ENCODE assay signal across 8 mouse cellular contexts in the genomic region with DNA sequence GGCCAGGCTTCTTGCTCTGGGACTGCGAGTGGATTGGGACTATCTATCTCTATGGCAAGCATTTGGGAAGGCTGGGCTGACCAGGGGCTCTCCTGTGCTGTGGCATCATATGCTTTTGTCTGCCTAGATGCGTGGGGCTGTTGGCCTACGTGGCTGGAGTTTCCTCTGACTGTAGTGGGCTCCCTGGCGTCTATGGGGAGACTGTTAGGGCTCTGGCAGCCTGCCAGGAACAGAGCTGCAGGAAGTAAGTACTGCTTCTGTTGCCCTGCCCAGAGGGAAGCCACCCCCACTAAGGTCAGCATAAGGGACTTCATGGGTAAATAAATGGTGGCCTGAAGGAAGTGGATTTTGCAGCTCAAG. TPM values are rescaled to one million over a fixed set of nuclear protein-coding genes. Genes with fewer than 3 reads are reported as not detected.
A peak's percentile ranks its signal among the peaks of the same experiment; 100 is the strongest.
DNase-seq lines count a peak whose midpoint lies in the region; ATAC-seq lines count a peak whose summit lies in the region.

No protein-coding gene starts in this region.

- no peak overlapping the region for H3K27ac ChIP-seq in neural tube, embryonic 11.5 days (ENCODE audit: low read depth, low read length)
- peak overlapping the region; percentile 70; the same call in 1 of the 2 replicates for H3K27ac ChIP-seq in forebrain, embryonic 14.5 days (ENCODE audit: low read depth, low read length)
- H3K27ac ChIP-seq in hindbrain, embryonic 11.5 days (ENCODE audit: low read depth, low read length): 0 out of 2 replicates have a peak overlapping the region, but pooled peaks have one; percentile 9
- H3K27ac ChIP-seq in limb, embryonic 13.5 days: peak overlapping the region; percentile 44; the same call in 1 of the 2 replicates
- H3K27ac ChIP-seq in midbrain, embryonic 15.5 days: peak overlapping the region; percentile 99; the same call in 1 of the 2 replicates

- no peak for ATAC-seq in neural tube, embryonic 11.5 days (ENCODE audit: insufficient read depth, low FRiP score, low TSS enrichment)
- no peak for ATAC-seq in forebrain, embryonic 14.5 days
- ATAC-seq in hindbrain, embryonic 11.5 days (ENCODE audit: low FRiP score): no peak
- no peak for ATAC-seq in limb, embryonic 13.5 days (ENCODE audit: low FRiP score, low read depth)
- ATAC-seq in midbrain, embryonic 15.5 days (replicated peaks): no peak

- H3K36me3 ChIP-seq in neural tube, embryonic 11.5 days (ENCODE audit: control insufficient read depth, insufficient read depth, low read length): peaks cover 36% of the 10 kb centered on the region
- peaks cover 58% of the 10 kb centered on the region for H3K36me3 ChIP-seq in forebrain, embryonic 14.5 days (ENCODE audit: control insufficient read depth, insufficient read depth, low read length)
- peaks cover 29% of the 10 kb centered on the region for H3K36me3 ChIP-seq in hindbrain, embryonic 11.5 days (ENCODE audit: control insufficient read depth, insufficient read depth, low read length)
- peaks cover 66% of the 10 kb centered on the region for H3K36me3 ChIP-seq in limb, embryonic 13.5 days
- peaks cover 37% of the 10 kb centered on the region for H3K36me3 ChIP-seq in midbrain, embryonic 15.5 days (replicated peaks)

- no peaks in the 10 kb centered on the region for H3K9me3 ChIP-seq in neural tube, embryonic 11.5 days (ENCODE audit: control insufficient read depth, low read length)
- no peaks in the 10 kb centered on the region for H3K9me3 ChIP-seq in forebrain, embryonic 14.5 days (replicated peaks; ENCODE audit: control insufficient read depth, low read length)
- H3K9me3 ChIP-seq in hindbrain, embryonic 11.5 days (ENCODE audit: control insufficient read depth, low read length): no peaks in the 10 kb centered on the region
- no peaks in the 10 kb centered on the region for H3K9me3 ChIP-seq in limb, embryonic 13.5 days
- H3K9me3 ChIP-seq in midbrain, embryonic 15.5 days: no peaks in the 10 kb centered on the region

- H3K4me3 ChIP-seq in neural tube, embryonic 11.5 days (ENCODE audit: low read depth, low read length): peak overlapping the region; percentile 99
- H3K4me3 ChIP-seq in forebrain, embryonic 14.5 days (ENCODE audit: low read depth, low read length): peak overlapping the region; percentile 97
- peak overlapping the region; percentile 100 for H3K4me3 ChIP-seq in hindbrain, embryonic 11.5 days (ENCODE audit: low read depth, low read length)
- H3K4me3 ChIP-seq in limb, embryonic 13.5 days: peak overlapping the region; percentile 99
- peak overlapping the region; percentile 91 for H3K4me3 ChIP-seq in midbrain, embryonic 15.5 days

- no peak for DNase-seq in neural tube, embryonic 11.5 days (ENCODE audit: low spot score)
- DNase-seq in neural tube, embryonic 10.5 days (ENCODE audit: extremely low spot score, low spot score): no peak
- DNase-seq in adrenal gland, adult 8-10 months: peak; percentile 66
- peak; percentile 68 for DNase-seq in forebrain, embryonic 14.5 days (ENCODE audit: low spot score)
- DNase-seq in hindbrain, embryonic 11.5 days (ENCODE audit: low spot score): peak; percentile 37
- no peak for DNase-seq in c-Kit-positive CD71-positive TER-119-positive erythroid progenitor cells, embryonic 14.5 days (ENCODE audit: low spot score)

- H3K9ac ChIP-seq in neural tube, embryonic 11.5 days (ENCODE audit: low read length): peak overlapping the region; percentile 26; the same call in 1 of the 2 replicates
- peak overlapping the region; percentile 94 for H3K9ac ChIP-seq in forebrain, embryonic 14.5 days (ENCODE audit: low read length)
- peak overlapping the region; percentile 96; the same call in 1 of the 2 replicates for H3K9ac ChIP-seq in hindbrain, embryonic 11.5 days (ENCODE audit: low read depth, low read length)
- peak overlapping the region; percentile 97 for H3K9ac ChIP-seq in limb, embryonic 13.5 days
- peak overlapping the region; percentile 31; the same call in 1 of the 2 replicates for H3K9ac ChIP-seq in midbrain, embryonic 15.5 days

- no peaks in the 10 kb centered on the region for H3K27me3 ChIP-seq in neural tube, embryonic 11.5 days (ENCODE audit: control insufficient read depth, insufficient read depth, low read length)
- no peaks in the 10 kb centered on the region for H3K27me3 ChIP-seq in forebrain, embryonic 14.5 days (replicated peaks; ENCODE audit: control insufficient read depth, insufficient read depth, low read length)
- no peaks in the 10 kb centered on the region for H3K27me3 ChIP-seq in hindbrain, embryonic 11.5 days (ENCODE audit: control insufficient read depth, insufficient read depth, low read length)
- H3K27me3 ChIP-seq in limb, embryonic 13.5 days: no peaks in the 10 kb centered on the region
- H3K27me3 ChIP-seq in midbrain, embryonic 15.5 days (replicated peaks): no peaks in the 10 kb centered on the region

- H3K4me2 ChIP-seq in neural tube, embryonic 11.5 days (ENCODE audit: low read depth): peak overlapping the region; percentile 94
- H3K4me2 ChIP-seq in forebrain, embryonic 14.5 days (ENCODE audit: low read length): peak overlapping the region; percentile 82
- H3K4me2 ChIP-seq in hindbrain, embryonic 11.5 days (replicated peaks; ENCODE audit: low read depth, low read length): peak overlapping the region; percentile 99
- H3K4me2 ChIP-seq in limb, embryonic 13.5 days (replicated peaks): peak overlapping the region; percentile 100
- H3K4me2 ChIP-seq in midbrain, embryonic 15.5 days: peak overlapping the region; percentile 83

- H3K4me1 ChIP-seq in neural tube, embryonic 11.5 days (ENCODE audit: control insufficient read depth, insufficient read depth, low read length): peaks cover 37% of the 10 kb centered on the region
- peaks cover 38% of the 10 kb centered on the region for H3K4me1 ChIP-seq in forebrain, embryonic 14.5 days (ENCODE audit: control insufficient read depth, insufficient read depth, low read length)
- H3K4me1 ChIP-seq in hindbrain, embryonic 11.5 days (replicated peaks; ENCODE audit: control insufficient read depth, insufficient read depth, low read length): peaks cover 28% of the 10 kb centered on the region
- H3K4me1 ChIP-seq in limb, embryonic 13.5 days: peaks cover 65% of the 10 kb centered on the region
- H3K4me1 ChIP-seq in midbrain, embryonic 15.5 days: peaks cover 54% of the 10 kb centered on the region

- 54% methylated on average over 4 of the region's 4 CpGs for WGBS in neural tube, embryonic 11.5 days
- 12% methylated on average over 4 of the region's 4 CpGs for WGBS in forebrain, embryonic 14.5 days
- WGBS in hindbrain, embryonic 11.5 days: 47% methylated on average over 4 of the region's 4 CpGs
- 23% methylated on average over 4 of the region's 4 CpGs for WGBS in limb, embryonic 13.5 days
- 29% methylated on average over 4 of the region's 4 CpGs for WGBS in midbrain, embryonic 15.5 days

RNA-seq across cellular contexts. Expression of a gene that starts 3.2 kb away (rescaled TPM):
- polyA plus RNA-seq in neural tube, embryonic 11.5 days (2014; fragmentation: Nextera tagmentation; extraction: Ambion mirVana): 215 and 216 TPM in 2 replicates
- 100 to 1,000 TPM; 249 to 275 (median 255) TPM for total RNA-seq in adrenal gland, adult 8-10 months (2022)
- 98.2 and 109 TPM in 2 replicates for polyA plus RNA-seq in forebrain, embryonic 14.5 days (2014; fragmentation: Nextera tagmentation; extraction: Ambion mirVana)
- 141 and 152 TPM in 2 replicates for polyA plus RNA-seq in hindbrain, embryonic 11.5 days (2014; fragmentation: Nextera tagmentation; extraction: Ambion mirVana)
- 347 and 366 TPM in 2 replicates for polyA plus RNA-seq in limb, embryonic 13.5 days (2015; fragmentation: Nextera tagmentation; extraction: Ambion mirVana)
- 72.7 and 79.4 TPM in 2 replicates for polyA plus RNA-seq in midbrain, embryonic 15.5 days (2015; fragmentation: Nextera tagmentation; extraction: Ambion mirVana)

RNA-seq across cellular contexts. Expression of a gene that starts 16.8 kb away (rescaled TPM):
- 12.5 and 13.7 TPM in 2 replicates for polyA plus RNA-seq in neural tube, embryonic 11.5 days (2014; fragmentation: Nextera tagmentation; extraction: Ambion mirVana)
- under 1 TPM in 1 of 4 experiments, not detected in 3; 0.35 TPM for total RNA-seq in adrenal gland, adult 8-10 months (2022)
- 16.9 and 17.1 TPM in 2 replicates for polyA plus RNA-seq in forebrain, embryonic 14.5 days (2014; fragmentation: Nextera tagmentation; extraction: Ambion mirVana)
- 9.4 and 10.5 TPM in 2 replicates for polyA plus RNA-seq in hindbrain, embryonic 11.5 days (2014; fragmentation: Nextera tagmentation; extraction: Ambion mirVana)
- 11.1 and 11.3 TPM in 2 replicates for polyA plus RNA-seq in limb, embryonic 13.5 days (2015; fragmentation: Nextera tagmentation; extraction: Ambion mirVana)
- 12.2 and 13.3 TPM in 2 replicates for polyA plus RNA-seq in midbrain, embryonic 15.5 days (2015; fragmentation: Nextera tagmentation; extraction: Ambion mirVana)

RNA-seq across cellular contexts. Expression of a gene that starts 17.0 kb away (rescaled TPM):
- 142 and 156 TPM in 2 replicates for polyA plus RNA-seq in neural tube, embryonic 11.5 days (2014; fragmentation: Nextera tagmentation; extraction: Ambion mirVana)
- 1 to 10 TPM; 1.7 to 4.3 (median 3.0) TPM for total RNA-seq in adrenal gland, adult 8-10 months (2022)
- 224 and 298 TPM in 2 replicates for polyA plus RNA-seq in forebrain, embryonic 14.5 days (2014; fragmentation: Nextera tagmentation; extraction: Ambion mirVana)
- polyA plus RNA-seq in hindbrain, embryonic 11.5 days (2014; fragmentation: Nextera tagmentation; extraction: Ambion mirVana): 129 and 150 TPM in 2 replicates
- polyA plus RNA-seq in limb, embryonic 13.5 days (2015; fragmentation: Nextera tagmentation; extraction: Ambion mirVana): 138 and 142 TPM in 2 replicates
- polyA plus RNA-seq in midbrain, embryonic 15.5 days (2015; fragmentation: Nextera tagmentation; extraction: Ambion mirVana): 496 and 503 TPM in 2 replicates

RNA-seq across cellular contexts. Expression of a gene that starts 28.6 kb away (rescaled TPM):
- polyA plus RNA-seq in neural tube, embryonic 11.5 days (2014; fragmentation: Nextera tagmentation; extraction: Ambion mirVana): 0.66 TPM in 1 of 2 replicates, not detected in the other
- not detected for total RNA-seq in adrenal gland, adult 8-10 months (2022)
- 0.36 TPM in 1 of 2 replicates, not detected in the other for polyA plus RNA-seq in forebrain, embryonic 14.5 days (2014; fragmentation: Nextera tagmentation; extraction: Ambion mirVana)
- 0.67 TPM in 1 of 2 replicates, not detected in the other for polyA plus RNA-seq in hindbrain, embryonic 11.5 days (2014; fragmentation: Nextera tagmentation; extraction: Ambion mirVana)
- polyA plus RNA-seq in limb, embryonic 13.5 days (2015; fragmentation: Nextera tagmentation; extraction: Ambion mirVana): 0.29 and 0.86 TPM in 2 replicates
- polyA plus RNA-seq in midbrain, embryonic 15.5 days (2015; fragmentation: Nextera tagmentation; extraction: Ambion mirVana): 1.2 TPM in 1 of 2 replicates, not detected in the other

RNA-seq across cellular contexts. Expression of a gene that starts 33.2 kb away (rescaled TPM):
- polyA plus RNA-seq in neural tube, embryonic 11.5 days (2014; fragmentation: Nextera tagmentation; extraction: Ambion mirVana): not detected in 2 replicates
- total RNA-seq in adrenal gland, adult 8-10 months (2022): 1,000 to 10,000 TPM in 2 of 4 experiments, 100 to 1,000 TPM in 2; 123 to 1,857 (median 821) TPM
- polyA plus RNA-seq in forebrain, embryonic 14.5 days (2014; fragmentation: Nextera tagmentation; extraction: Ambion mirVana): not detected in 2 replicates
- polyA plus RNA-seq in hindbrain, embryonic 11.5 days (2014; fragmentation: Nextera tagmentation; extraction: Ambion mirVana): not detected in 2 replicates
- not detected in 2 replicates for polyA plus RNA-seq in limb, embryonic 13.5 days (2015; fragmentation: Nextera tagmentation; extraction: Ambion mirVana)
- polyA plus RNA-seq in midbrain, embryonic 15.5 days (2015; fragmentation: Nextera tagmentation; extraction: Ambion mirVana): not detected in 2 replicates

Comparison
In these comparisons a context has a peak if more than half of its experiments do, and no peak if none do; other contexts are left out.
1. DNase-seq: peak in adrenal gland, adult 8-10 months (single experiment), forebrain, embryonic 14.5 days (single experiment) and hindbrain, embryonic 11.5 days (single experiment); none in neural tube, embryonic 11.5 days (single experiment), neural tube, embryonic 10.5 days (single experiment) and c-Kit-positive CD71-positive TER-119-positive erythroid progenitor cells, embryonic 14.5 days (single experiment).
2. H3K9ac ChIP-seq: peak in every context shown above with its lines; median percentile 97 in limb, embryonic 13.5 days; 96 in hindbrain, embryonic 11.5 days; 94 in forebrain, embryonic 14.5 days; 31 in midbrain, embryonic 15.5 days; 26 in neural tube, embryonic 11.5 days.
3. Peak in every context shown above with its lines, with median percentiles within 50 percentile points of each other: H3K4me2 ChIP-seq and H3K4me3 ChIP-seq.